Mouse (Mus musculus): Measurements from ENCODE around the gene Crygb.

DNA sequence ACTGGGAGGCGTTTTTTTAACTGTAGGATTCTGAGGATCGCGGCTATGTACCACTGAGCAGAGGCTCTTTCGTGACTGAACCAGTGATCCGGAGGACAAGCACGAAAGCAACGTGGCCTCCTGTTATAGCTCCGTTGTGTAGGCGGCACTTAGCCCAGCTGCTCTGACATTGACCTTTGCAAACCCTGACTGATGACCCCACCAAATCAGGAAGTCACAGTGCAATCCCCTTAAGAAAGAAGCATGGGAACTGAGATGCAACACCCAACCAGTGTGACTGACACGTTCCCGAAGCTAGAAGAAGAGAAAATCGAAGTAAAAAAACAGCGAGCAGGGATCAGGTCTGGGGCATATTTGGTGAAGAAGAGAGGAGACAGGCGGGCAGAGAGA, 30.7 kb upstream of the Crygb start:
- no peak for TF ChIP-seq CTCF (IDR thresholded peaks at IDR 0.05; ENCODE audit: low read depth)
- TF ChIP-seq EP300 (IDR thresholded peaks at IDR 0.05; ENCODE audit: low read depth): no peak

Data from liver, embryonic 14.5 days (tissue).